Mouse (Mus musculus) intestine, postnatal 0 days (tissue): ENCODE measurements around the gene Slc27a1. TPM values are rescaled to one million over a fixed set of nuclear protein-coding genes. Genes with fewer than 3 reads are reported as not detected.
A peak's percentile ranks its signal among the peaks of the same experiment; 100 is the strongest.

Source experiments
- ATAC-seq: fragments of 200-750 bp; cut with Nextera tagmentation; 2 replicates; pipeline ENCODE4 v1.8.0; 2017; ENCODE audit warnings: mild to moderate bottlenecking, moderate TSS enrichment, moderate library complexity
- H3K27ac ChIP-seq: fragments of 300-500 bp; sonication (generic); 2 replicates; pipeline ENCODE4 v1.5.1; 2014; ENCODE audit warnings: mild to moderate bottlenecking, low read depth, low read length, moderate library complexity
- H3K27me3 ChIP-seq: fragments of 300-500 bp; sonication (generic); replicated peaks from 2 replicates; pipeline ENCODE4 v1.6.1; 2014; ENCODE audit warnings: low read length, mixed read lengths; ENCODE audit not compliant: control insufficient read depth, insufficient read depth
- H3K36me3 ChIP-seq: fragments of 300-500 bp; sonication (generic); 2 replicates; pipeline ENCODE4 v1.6.1; 2014; ENCODE audit warnings: mild to moderate bottlenecking, moderate library complexity; ENCODE audit not compliant: control insufficient read depth, insufficient read depth
- H3K4me1 ChIP-seq: fragments of 300-500 bp; sonication (generic); replicated peaks from 2 replicates; pipeline ENCODE4 v1.6.1; 2014; ENCODE audit warnings: antibody characterized with exemption, low read length, mixed read lengths; ENCODE audit not compliant: control insufficient read depth, insufficient read depth
- H3K4me2 ChIP-seq: fragments of 300-500 bp; sonication (generic); replicated peaks from 2 replicates; pipeline ENCODE4 v1.6.1; 2014; ENCODE audit warnings: low read depth, mild to moderate bottlenecking, moderate library complexity
- H3K4me3 ChIP-seq: fragments of 300-500 bp; sonication (generic); 2 replicates; pipeline ENCODE4 v1.5.1; 2014; ENCODE audit warnings: low read depth, low read length
- H3K9ac ChIP-seq: fragments of 300-500 bp; sonication (generic); 2 replicates; pipeline ENCODE4 v1.6.1; 2014; ENCODE audit warnings: mild to moderate bottlenecking, low read depth, low read length
- H3K9me3 ChIP-seq: fragments of 300-500 bp; sonication (generic); 2 replicates; pipeline ENCODE4 v1.6.1; 2016; ENCODE audit warnings: mixed run types; ENCODE audit not compliant: control insufficient read depth
- CTCF ChIP-seq: sonication (generic); IDR thresholded peaks from 2 replicates; pipeline ENCODE4 v1.5.1; 2016; ENCODE audit warnings: low read depth, mild to moderate bottlenecking, control low read depth, antibody characterized with exemption, moderate library complexity
- WGBS: fragments of 180-500 bp; shearing (Covaris S2); extraction: QIAGEN DNeasy Blood & Tissue Kit; methylation state at CpG from one replicate; pipeline ENCODE4 v1.1.7; 2014; 5-methylcytosine and 5-hydroxymethylcytosine counted together
- polyA plus RNA-seq: library from polyadenylated mRNA; unstranded; fragments of >200 nt; fragmentation: Nextera tagmentation; extraction: Ambion mirVana; gene quantifications from 2 replicates; pipeline ENCODE4 v1.2.1, GENCODE M21; 2015

The Slc27a1 gene
- polyA plus RNA-seq, 1 experiment from 2014 or later: 14.9 TPM

DNA sequence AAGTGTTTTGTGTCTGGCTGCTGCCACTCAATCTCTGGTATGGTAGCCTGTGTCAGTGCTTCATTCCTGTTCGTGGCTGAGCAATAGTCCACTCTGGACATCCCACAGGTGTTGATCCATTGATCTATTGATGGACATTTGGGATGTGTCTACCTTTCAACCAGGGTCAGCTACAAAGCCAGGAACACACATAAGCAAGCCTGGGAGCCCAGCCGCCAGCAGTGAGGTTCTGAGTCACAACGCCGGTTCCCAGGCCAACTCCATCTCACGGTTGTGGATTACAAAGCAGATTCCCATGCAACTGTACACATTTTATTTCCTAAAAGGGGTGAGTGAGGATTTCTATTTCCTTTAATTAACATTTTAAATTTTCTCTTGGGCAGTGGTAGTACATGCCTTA, 7.9 kb upstream of the Slc27a1 start:
- no peak overlapping the region for H3K4me2 ChIP-seq
- H3K36me3 ChIP-seq: no peaks in the 10 kb centered on the region
- no peak overlapping the region for H3K9ac ChIP-seq
- H3K27me3 ChIP-seq: peaks cover 50% of the 10 kb centered on the region
- ATAC-seq: no peak
- H3K9me3 ChIP-seq: no peaks in the 10 kb centered on the region; the same call in 1 of the 2 replicates
- 82% methylated on average over 5 of the region's 5 CpGs for WGBS
- no peak overlapping the region for H3K27ac ChIP-seq
- H3K4me1 ChIP-seq: peaks cover 5% of the 10 kb centered on the region
- no peak overlapping the region for H3K4me3 ChIP-seq
- no peak for TF ChIP-seq CTCF

DNA sequence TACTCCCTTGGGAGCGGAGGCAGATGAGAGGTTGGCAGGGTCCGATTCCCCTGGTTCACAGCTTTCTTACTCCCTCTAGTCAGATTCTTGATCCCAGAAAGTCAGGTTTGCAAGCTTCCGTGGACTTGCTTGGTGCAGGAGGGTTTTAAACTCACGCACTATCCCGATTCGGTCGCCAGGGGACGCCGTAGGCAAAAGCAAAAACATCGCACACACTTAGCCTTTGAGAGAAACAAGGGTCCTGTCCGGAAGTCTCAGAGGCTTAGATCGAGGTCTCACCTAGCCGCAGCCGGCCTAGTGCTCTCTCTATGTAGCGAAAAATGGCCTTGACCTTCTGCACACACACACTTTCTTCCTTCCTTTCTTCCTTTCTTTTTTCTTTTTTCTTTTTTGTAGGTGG, 7.3 kb upstream of the Slc27a1 start:
- Histone ChIP-seq H3K4me2 (no peak overlapping the region), H3K27me3 (peaks cover 50% of the 10 kb centered on the region), H3K36me3 (no peaks in the 10 kb centered on the region), H3K4me3 (no peak overlapping the region), H3K27ac (no peak overlapping the region), H3K9me3 (no peaks in the 10 kb centered on the region; the same call in 1 of the 2 replicates), H3K4me1 (peaks cover 5% of the 10 kb centered on the region), H3K9ac (no peak overlapping the region)
- ATAC-seq: no peak
- 3% methylated on average over 15 of the region's 15 CpGs for WGBS
- peak; percentile 95 for TF ChIP-seq CTCF

DNA sequence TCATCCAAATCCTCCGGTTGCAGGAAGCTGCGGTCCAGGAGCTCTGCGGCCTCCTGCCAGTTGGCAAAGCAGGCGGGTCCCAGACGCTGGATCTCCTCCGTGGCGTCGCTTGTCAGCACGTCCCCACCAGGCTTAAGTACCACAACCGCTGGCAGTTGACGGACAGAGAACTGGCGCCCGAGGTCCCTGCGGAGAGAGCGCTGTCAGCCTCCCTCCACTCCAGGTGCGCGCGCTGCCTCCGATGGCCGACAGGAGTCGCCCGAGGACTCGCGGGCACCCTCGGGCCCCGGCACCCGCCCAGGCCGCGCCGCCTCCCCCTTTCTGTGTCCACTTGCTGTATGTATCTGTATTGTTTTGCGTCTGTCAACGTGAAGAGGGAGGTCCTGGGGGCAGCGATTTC, 5.9 kb upstream of the Slc27a1 start:
- Histone ChIP-seq H3K9ac (no peak overlapping the region), H3K4me1 (peaks cover 5% of the 10 kb centered on the region), H3K4me3 (0 out of 2 replicates have a peak overlapping the region, but pooled peaks have one; percentile 5), H3K4me2 (peak overlapping the region; percentile 57), H3K27ac (no peak overlapping the region), H3K27me3 (peaks cover 45% of the 10 kb centered on the region), H3K36me3 (no peaks in the 10 kb centered on the region), H3K9me3 (no peaks in the 10 kb centered on the region; the same call in 1 of the 2 replicates)
- peak; percentile 58 for ATAC-seq
- peak; percentile 95 for TF ChIP-seq CTCF
- under 1% methylated on average over 33 of the region's 33 CpGs for WGBS

DNA sequence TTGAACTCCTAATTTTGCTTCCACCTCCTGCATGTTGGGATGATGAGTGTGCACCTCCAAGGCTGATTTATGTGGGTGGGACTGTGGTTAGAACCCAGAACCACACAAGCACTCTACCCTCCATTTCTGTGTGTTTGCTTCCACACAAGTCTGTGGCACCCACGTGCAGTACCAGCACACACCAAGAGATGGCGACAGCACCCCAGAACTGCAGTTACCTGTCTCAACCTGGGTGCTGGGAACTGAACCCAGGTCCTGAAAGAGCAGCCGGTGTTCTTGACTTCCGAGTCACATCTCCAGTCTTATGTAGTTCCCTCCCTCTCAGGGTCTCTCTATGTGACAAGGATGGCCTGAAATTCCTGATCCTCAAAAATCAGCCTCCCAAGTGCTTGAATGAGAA, 4.7 kb upstream of the Slc27a1 start:
- Histone ChIP-seq H3K27ac (no peak overlapping the region), H3K36me3 (no peaks in the 10 kb centered on the region), H3K4me2 (no peak overlapping the region), H3K9ac (no peak overlapping the region), H3K4me3 (no peak overlapping the region), H3K4me1 (peaks cover 5% of the 10 kb centered on the region), H3K27me3 (peaks cover 32% of the 10 kb centered on the region), H3K9me3 (no peaks in the 10 kb centered on the region; the same call in 1 of the 2 replicates)
- TF ChIP-seq CTCF: peak; percentile 53
- ATAC-seq: no peak
- WGBS: 86% methylated on average over 4 of the region's 4 CpGs

DNA sequence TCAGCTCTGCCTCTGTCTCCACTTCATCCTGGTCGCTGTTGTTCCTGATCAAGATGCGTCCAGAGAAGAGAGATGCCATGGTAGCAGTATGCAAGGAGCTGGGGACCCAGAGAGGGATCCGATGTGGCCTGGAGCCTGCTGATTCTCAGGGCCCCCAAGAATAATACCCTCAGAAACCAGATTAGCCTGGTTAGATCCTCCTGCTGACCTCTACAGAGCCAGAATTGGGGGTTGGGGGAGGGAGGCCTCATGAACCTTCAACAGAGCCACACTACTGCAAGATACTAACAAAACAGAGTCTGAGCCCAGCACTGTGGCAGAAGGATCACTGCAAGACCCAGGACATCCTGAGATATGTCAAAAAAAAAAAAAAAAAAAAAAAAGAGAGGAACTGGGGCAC, 2.2 kb upstream of the Slc27a1 start, which contains the start of gene Nxnl1:
Gene Nxnl1 (minus strand): TSS at position 101 of the 400 bp plus-strand sequence.
- H3K4me1 ChIP-seq: peaks cover 8% of the 10 kb centered on the region
- no peak for TF ChIP-seq CTCF
- no peak for ATAC-seq
- no peak within 1 kb of the TSS for H3K4me2 ChIP-seq
- H3K4me3 ChIP-seq: no peak within 1 kb of the TSS
- H3K9ac ChIP-seq: no peak within 1 kb of the TSS
- no peak within 1 kb of the TSS for H3K27ac ChIP-seq
- H3K9me3 ChIP-seq: no peaks in the 10 kb centered on the region; the same call in 1 of the 2 replicates
- peaks cover 11% of the 10 kb centered on the region for H3K27me3 ChIP-seq
- 74% methylated on average over 3 of the region's 3 CpGs for WGBS
- no peaks in the 10 kb centered on the region for H3K36me3 ChIP-seq

DNA sequence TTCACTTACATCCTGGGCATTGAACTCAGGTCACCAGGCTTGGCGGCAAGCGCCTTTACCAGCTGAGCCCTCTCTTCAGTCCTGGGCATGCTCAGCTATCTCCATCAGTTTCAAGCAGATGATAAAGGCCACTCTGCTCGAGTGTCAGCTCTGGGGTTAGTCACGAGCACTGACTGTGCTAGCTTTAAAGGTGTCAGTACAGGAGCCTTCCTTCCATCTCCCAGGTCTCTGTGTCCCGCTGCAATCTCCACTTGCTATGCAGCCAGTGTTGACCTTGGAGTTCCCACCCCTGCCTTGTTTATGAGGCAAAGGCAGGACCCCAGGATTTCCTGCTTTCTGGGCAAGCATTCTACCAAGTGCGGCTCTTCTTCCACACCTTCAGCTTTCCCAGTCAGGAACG, 1.1 kb upstream of the Slc27a1 start:
- Histone ChIP-seq H3K9me3 (no peaks in the 10 kb centered on the region; the same call in 1 of the 2 replicates), H3K27me3 (peaks cover 5% of the 10 kb centered on the region), H3K4me3 (no peak overlapping the region), H3K4me1 (peaks cover 7% of the 10 kb centered on the region), H3K4me2 (no peak overlapping the region), H3K36me3 (no peaks in the 10 kb centered on the region), H3K9ac (no peak overlapping the region), H3K27ac (no peak overlapping the region)
- TF ChIP-seq CTCF: no peak
- WGBS: 77% methylated on average over 7 of the region's 7 CpGs
- no peak for ATAC-seq
